Mouse (Mus musculus) MEL (cell line): ENCODE data around the gene Fbln2. TPM values are rescaled to one million over a fixed set of nuclear protein-coding genes. Genes with fewer than 3 reads are reported as not detected.

ENCODE experiments used
- DNase-seq: peaks from one replicate; pipeline ENCODE4 v3.0.0; 2011; ENCODE audit warnings: low read depth, low spot score
- H3K27ac ChIP-seq: 2 replicates; pipeline ENCODE4 v1.5.1; 2012; ENCODE audit warnings: low read depth, mild to moderate bottlenecking, control low read depth, low read length, moderate library complexity; ENCODE audit not compliant: control insufficient read depth
- H3K27me3 ChIP-seq, 2 experiments: fragments of 150-350 bp in 1 of 2; sonication (generic) in 1 of 2; 2 replicates each; pipeline ENCODE4 v1.6.1; 2012; ENCODE audit warnings: low read length in 2 of 2, mild to moderate bottlenecking in 2 of 2, improper control_type of control experiment in 1 of 2, moderate library complexity in 1 of 2; ENCODE audit not compliant: insufficient read depth in 2 of 2, control insufficient read depth in 1 of 2
- H3K36me3 ChIP-seq, 2 experiments: 2 replicates each; pipeline ENCODE4 v1.6.1; 2012 to 2014; ENCODE audit warnings: low read length in 2 of 2, improper control_type of control experiment in 1 of 2, inconsistent platforms in 1 of 2, mild to moderate bottlenecking in 1 of 2; ENCODE audit not compliant: insufficient read depth in 2 of 2, control insufficient read depth in 1 of 2
- H3K4me1 ChIP-seq, 2 experiments: fragments of 150-350 bp in 1 of 2; sonication (generic) in 1 of 2; 2 replicates each; pipeline ENCODE4 v1.6.1; 2012; ENCODE audit warnings: low read length in 2 of 2, improper control_type of control experiment in 1 of 2, mild to moderate bottlenecking in 1 of 2; ENCODE audit not compliant: insufficient read depth in 2 of 2, control insufficient read depth in 1 of 2
- H3K4me3 ChIP-seq, 2 experiments: fragments of 150-350 bp in 1 of 2; sonication (generic) in 1 of 2; 2 replicates each; pipeline ENCODE4 v1.5.1; 2012; ENCODE audit warnings: low read depth in 2 of 2, low read length in 2 of 2, mild to moderate bottlenecking in 2 of 2, moderate library complexity in 2 of 2, control low read depth in 1 of 2, improper control_type of control experiment in 1 of 2; ENCODE audit not compliant: control insufficient read depth in 1 of 2, insufficient read depth in 1 of 2
- H3K79me2 ChIP-seq: 2 replicates; pipeline ENCODE4 v1.6.1; 2012; ENCODE audit warnings: mild to moderate bottlenecking, low read length, moderate library complexity; ENCODE audit not compliant: control insufficient read depth, poor library complexity, insufficient read depth
- H3K9ac ChIP-seq: 2 replicates; pipeline ENCODE4 v1.6.1; 2012; ENCODE audit warnings: low read depth, mild to moderate bottlenecking, control low read depth, low read length, moderate library complexity; ENCODE audit not compliant: control insufficient read depth, poor library complexity, severe bottlenecking
- H3K9me3 ChIP-seq: fragments of 150-350 bp; sonication (generic); replicated peaks from 2 replicates; pipeline ENCODE4 v1.6.1; 2012; ENCODE audit warnings: mild to moderate bottlenecking, low read length, improper control_type of control experiment, moderate library complexity; ENCODE audit not compliant: insufficient read depth
- BHLHE40 ChIP-seq: IDR thresholded peaks from 2 replicates; pipeline ENCODE4 v1.6.1; 2012; ENCODE audit warnings: low read depth, mild to moderate bottlenecking, inconsistent platforms, low read length, improper control_type of control experiment, borderline replicate concordance
- EP300 ChIP-seq, 2 experiments: IDR thresholded peaks; 2 replicates each; pipeline ENCODE4 v1.6.1; 2011; ENCODE audit warnings: improper control_type of control experiment in 2 of 2, low read length in 2 of 2, low read depth in 1 of 2, mild to moderate bottlenecking in 1 of 2
- ETS1 ChIP-seq: IDR thresholded peaks from 2 replicates; pipeline ENCODE4 v1.6.1; 2012; ENCODE audit warnings: low read depth, mild to moderate bottlenecking, inconsistent platforms, low read length, improper control_type of control experiment, moderate library complexity
- GABPA ChIP-seq: IDR thresholded peaks from 2 replicates; pipeline ENCODE4 v1.6.1; 2012; ENCODE audit warnings: low read depth, mild to moderate bottlenecking, inconsistent platforms, low read length, improper control_type of control experiment, moderate library complexity
- GATA1 ChIP-seq: IDR thresholded peaks from 2 replicates; pipeline ENCODE4 v1.6.1; 2011; ENCODE audit warnings: low read depth, low read length, improper control_type of control experiment
- HCFC1 ChIP-seq: IDR thresholded peaks from 2 replicates; pipeline ENCODE4 v1.6.1; 2012; ENCODE audit warnings: low read depth, mild to moderate bottlenecking, inconsistent platforms, low read length, improper control_type of control experiment, moderate library complexity
- KAT2A ChIP-seq: conservative IDR thresholded peaks from 2 replicates; pipeline ENCODE4 v1.6.1; 2012; ENCODE audit warnings: low read depth, low read length, improper control_type of control experiment, inconsistent platforms
- MAX ChIP-seq: IDR thresholded peaks from 2 replicates; pipeline ENCODE4 v1.6.1; 2011; ENCODE audit warnings: low read length, improper control_type of control experiment
- MXI1 ChIP-seq: IDR thresholded peaks from 2 replicates; pipeline ENCODE4 v1.6.1; 2011; ENCODE audit warnings: mild to moderate bottlenecking, low read depth, low read length, improper control_type of control experiment
- MYB ChIP-seq: IDR thresholded peaks from 2 replicates; pipeline ENCODE4 v1.6.1; 2011; ENCODE audit warnings: mild to moderate bottlenecking, low read depth, low read length, improper control_type of control experiment
- MYC ChIP-seq: IDR thresholded peaks from 2 replicates; pipeline ENCODE4 v1.6.1; 2011; ENCODE audit warnings: low read depth, mild to moderate bottlenecking, low read length, improper control_type of control experiment, moderate library complexity
- NELFE ChIP-seq: IDR thresholded peaks from 2 replicates; pipeline ENCODE4 v1.6.1; 2011; ENCODE audit warnings: low read depth, low read length, improper control_type of control experiment
- POLR2A ChIP-seq, 2 experiments: IDR thresholded peaks; 2 replicates each; pipeline ENCODE4 v1.6.1; 2011 to 2012; ENCODE audit warnings: low read length in 2 of 2, mild to moderate bottlenecking in 2 of 2, control low read depth in 1 of 2, improper control_type of control experiment in 1 of 2, low read depth in 1 of 2, moderate library complexity in 1 of 2; ENCODE audit not compliant: control insufficient read depth in 1 of 2, insufficient read depth in 1 of 2, poor library complexity in 1 of 2
- POLR2AphosphoS2 ChIP-seq: IDR thresholded peaks from 2 replicates; pipeline ENCODE4 v1.6.1; 2011; ENCODE audit warnings: low read length, improper control_type of control experiment
- RCOR1 ChIP-seq: IDR thresholded peaks from 2 replicates; pipeline ENCODE4 v1.6.1; 2012; ENCODE audit warnings: low read depth, mild to moderate bottlenecking, inconsistent platforms, low read length, improper control_type of control experiment
- SIN3A ChIP-seq: IDR thresholded peaks from 2 replicates; pipeline ENCODE4 v1.6.1; 2012; ENCODE audit warnings: low read length, improper control_type of control experiment, inconsistent platforms
- TAL1 ChIP-seq: IDR thresholded peaks from 2 replicates; pipeline ENCODE4 v1.6.1; 2012; ENCODE audit warnings: mild to moderate bottlenecking, inconsistent platforms, low read length, moderate library complexity, mixed read lengths
- TBP ChIP-seq: IDR thresholded peaks from 2 replicates; pipeline ENCODE4 v1.8.0; 2011; ENCODE audit warnings: low read depth, low read length, improper control_type of control experiment
- TCF12 ChIP-seq: IDR thresholded peaks from 2 replicates; pipeline ENCODE4 v1.6.1; 2014; ENCODE audit warnings: low read depth, mild to moderate bottlenecking, inconsistent platforms, low read length, improper control_type of control experiment, moderate library complexity
- UBTF ChIP-seq: IDR thresholded peaks from 2 replicates; pipeline ENCODE4 v1.6.1; 2012; ENCODE audit warnings: low read depth, mild to moderate bottlenecking, inconsistent platforms, low read length, improper control_type of control experiment, moderate library complexity, borderline replicate concordance; ENCODE audit not compliant: insufficient read depth
- polyA plus RNA-seq, 2 experiments: library from polyadenylated mRNA; stranded (reverse) in 1 of 2; unstranded in 1 of 2; fragments of >175 nt in 1 of 2; fragments of >200 nt in 1 of 2; gene quantifications; 2 replicates each; pipeline versions ENCODE4 v1.2.1 to v1.2.4; 2012; ENCODE audit warnings: low replicate concordance in 2 of 2, low read depth in 1 of 2; ENCODE audit not compliant: insufficient read length in 2 of 2, insufficient read depth in 1 of 2, missing spikeins in 1 of 2
- total RNA-seq: library from RNA; depleted of rRNA; stranded (reverse); fragments of 300-350 nt; gene quantifications from 2 replicates; pipeline ENCODE4 v1.2.3, GENCODE M21; 2012

Gene Fbln2
- total and polyA plus RNA-seq, 3 experiments, result 1.9 to 2.3 TPM; not detected in 1

- H3K36me3 ChIP-seq, result peaks cover 0 to 27% of the 10 kb centered on the region in 2 experiments; a peak in 2 of 4 replicates
- TF ChIP-seq TAL1 (peak; percentile 56), HCFC1 (0 out of 2 replicates have a peak, but pooled peaks have one; percentile 9), TBP (peak; percentile 72), BHLHE40 (no peak), MYC (0 out of 2 replicates have a peak, but pooled peaks have one; percentile 23), GATA1 (peak; percentile 72), ETS1 (peak; percentile 65; the same call in 1 of the 2 replicates), MAX (peak; percentile 52; the same call in 1 of the 2 replicates), NELFE (peak; percentile 42), KAT2A (no peak), TCF12 (peak; percentile 61; the same call in 1 of the 2 replicates), POLR2AphosphoS2 (peak; percentile 68; the same call in 1 of the 2 replicates), EP300 (IDR thresholded peaks at IDR 0.05; ENCODE audit: low read depth in 1 of 2, low read length in 2 of 2) (peak; percentile 65 to 87), GABPA (no peak), MYB (0 out of 2 replicates have a peak, but pooled peaks have one; percentile 17), SIN3A (peak; percentile 52; the same call in 1 of the 2 replicates), MXI1 (peak; percentile 70), RCOR1 (no peak), UBTF (no peak), POLR2A (IDR thresholded peaks at IDR 0.05; ENCODE audit: control insufficient read depth in 1 of 2, insufficient read depth in 1 of 2, low read depth in 1 of 2, low read length in 2 of 2, poor library complexity in 1 of 2) (peak; percentile 49 to 74)
- TF ChIP-seq, all 39 proteins: peak for 15
- peak overlapping the region in 1 of 2 experiments; percentile 22; a peak in 1 of 4 replicates for H3K4me3 ChIP-seq
- peak; percentile 86 for DNase-seq
- H3K4me1 ChIP-seq, result peaks cover 6 to 36% of the 10 kb centered on the region in 2 experiments
- H3K9me3 ChIP-seq, result no peaks in the 10 kb centered on the region
- peak overlapping the region; percentile 80 for H3K9ac ChIP-seq
- no peaks in the 10 kb centered on the region; the same call in 1 of the 2 replicates for H3K79me2 ChIP-seq
- no peaks in the 10 kb centered on the region for H3K27me3 ChIP-seq
- peak overlapping the region; percentile 99 for H3K27ac ChIP-seq
Observed at GRCm38 (mm10) chr6:91259440-91260120, 47.3 kb downstream of the Fbln2 start.
